24 mouse cellular contexts compared by ENCODE assay signal in the genomic region with DNA sequence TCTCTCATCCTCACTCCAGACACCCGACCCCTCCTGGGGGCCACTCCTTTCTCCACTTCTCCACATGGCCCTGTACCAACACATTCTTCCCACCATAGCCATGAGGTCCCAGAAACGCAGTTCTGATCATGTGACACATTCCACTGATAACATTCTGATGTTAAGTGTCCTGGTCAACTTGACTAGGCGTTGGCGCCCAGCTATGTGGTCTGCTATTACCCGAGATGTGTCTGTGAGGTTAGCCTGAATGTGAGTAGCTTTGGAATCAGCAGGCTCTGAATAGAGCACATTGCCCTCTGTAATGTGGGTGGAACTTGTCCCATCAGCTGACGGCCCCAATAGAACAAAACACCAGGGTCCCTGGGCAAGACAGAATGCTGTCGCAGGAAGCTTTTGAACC. TPM values are rescaled to one million over a fixed set of nuclear protein-coding genes. Genes with fewer than 3 reads are reported as not detected.
"Had no signal": no experiment of that assay in that cellular context is flagged by ENCODE, and none has a peak within 500 bp of the region (broad histone marks: within the 10 kb centered on the region; RNA-seq: fewer than 3 reads in every experiment).

No protein-coding gene starts in this region.

- ATAC-seq: midbrain, embryonic 15.5 days had no signal

- DNase-seq: kidney, postnatal 10 days; kidney, postnatal 36 days; layer of hippocampus, postnatal 36 days; liver, embryonic 13.5 days; lung, adult 2 months; lung, postnatal 14 days; lung, postnatal 4 days; thymus, adult 18-20 months; thymus, postnatal 36 days had no signal

- H3K27ac ChIP-seq: left cerebral cortex, adult 2 months; liver, embryonic 13.5 days; midbrain, embryonic 12.5 days; midbrain, embryonic 15.5 days had no signal

- H3K9ac ChIP-seq: liver, embryonic 13.5 days; midbrain, embryonic 12.5 days; midbrain, embryonic 15.5 days; neural tube, embryonic 13.5 days had no signal

- H3K27me3 ChIP-seq: liver, embryonic 13.5 days; midbrain, embryonic 15.5 days had no signal

- H3K36me3 ChIP-seq: liver, embryonic 13.5 days; midbrain, embryonic 12.5 days; midbrain, embryonic 15.5 days; neural tube, embryonic 13.5 days had no signal

- H3K9me3 ChIP-seq: liver, embryonic 13.5 days; midbrain, embryonic 12.5 days; midbrain, embryonic 15.5 days; neural tube, embryonic 13.5 days had no signal

- H3K4me3 ChIP-seq: left cerebral cortex, adult 2 months; liver, embryonic 13.5 days; midbrain, embryonic 12.5 days; midbrain, embryonic 15.5 days; myocyte; neural tube, embryonic 13.5 days had no signal

- H3K4me2 ChIP-seq: liver, embryonic 13.5 days; midbrain, embryonic 12.5 days; midbrain, embryonic 15.5 days; neural tube, embryonic 13.5 days had no signal

RNA-seq across cellular contexts. Expression of a gene that starts 18.2 kb away (rescaled TPM):
- total RNA-seq: megakaryocyte progenitor cell, adult 5-6 weeks; megakaryocyte-erythroid progenitor cell, adult 5-6 weeks; monocyte, adult 5-6 weeks; neutrophil, adult 5-6 weeks had no signal
- polyA plus RNA-seq: liver, adult 2 months; liver, embryonic 13.5 days had no signal

RNA-seq across cellular contexts. Expression of a gene that starts 58.0 kb away (rescaled TPM):
- total RNA-seq: layer of hippocampus, postnatal 10 days; layer of hippocampus, postnatal 36 days; left cerebral cortex, adult 2 months; left cerebral cortex, postnatal 10 days; left cerebral cortex, postnatal 36 days; liver, adult 2 months; megakaryocyte progenitor cell, adult 5-6 weeks; megakaryocyte-erythroid progenitor cell, adult 5-6 weeks; monocyte, adult 5-6 weeks; neutrophil, adult 5-6 weeks had no signal
- polyA plus RNA-seq: limb, embryonic 11.5 days; liver, adult 2 months; lung, embryonic 16.5 days; midbrain, embryonic 12.5 days; neural tube, embryonic 13.5 days had no signal
